Mouse (Mus musculus) E14TG2a.4 (cell line): ENCODE measurements around the gene Trappc6b.
"Not testable (repeated sequence)": the region's sequence is repeated elsewhere in the genome, so short reads cannot be mapped to it uniquely, and the experiment has no call there.

ENCODE experiments used
- H3K27me3 ChIP-seq: 2 replicates; pipeline ENCODE4 v1.6.1; 2014; ENCODE audit warnings: low read length, control low read depth; ENCODE audit not compliant: insufficient read depth
- H3K36me3 ChIP-seq: 2 replicates; pipeline ENCODE4 v1.6.1; 2014; ENCODE audit warnings: low read length, control low read depth; ENCODE audit not compliant: insufficient read depth
- H3K4me1 ChIP-seq: replicated peaks from 2 replicates; pipeline ENCODE4 v1.6.1; 2014; ENCODE audit warnings: low read depth, low read length, control low read depth
- H3K4me3 ChIP-seq: replicated peaks from 2 replicates; pipeline ENCODE4 v1.5.1; 2014; ENCODE audit warnings: mild to moderate bottlenecking, low read length
- H3K9me3 ChIP-seq: 2 replicates; pipeline ENCODE4 v1.6.1; 2014; ENCODE audit warnings: low read length, control low read depth
- CTCF ChIP-seq: conservative IDR thresholded peaks from 2 replicates; pipeline ENCODE4 v1.5.1; 2014; ENCODE audit warnings: low read length
- NANOG ChIP-seq: IDR thresholded peaks from 2 replicates; pipeline ENCODE4 v1.6.1; 2014; ENCODE audit warnings: borderline replicate concordance, low read length, mixed read lengths
- POU5F1 ChIP-seq: IDR thresholded peaks from 2 replicates; pipeline ENCODE4 v1.6.1; 2014; ENCODE audit warnings: low read length, borderline replicate concordance

Gene Trappc6b

DNA sequence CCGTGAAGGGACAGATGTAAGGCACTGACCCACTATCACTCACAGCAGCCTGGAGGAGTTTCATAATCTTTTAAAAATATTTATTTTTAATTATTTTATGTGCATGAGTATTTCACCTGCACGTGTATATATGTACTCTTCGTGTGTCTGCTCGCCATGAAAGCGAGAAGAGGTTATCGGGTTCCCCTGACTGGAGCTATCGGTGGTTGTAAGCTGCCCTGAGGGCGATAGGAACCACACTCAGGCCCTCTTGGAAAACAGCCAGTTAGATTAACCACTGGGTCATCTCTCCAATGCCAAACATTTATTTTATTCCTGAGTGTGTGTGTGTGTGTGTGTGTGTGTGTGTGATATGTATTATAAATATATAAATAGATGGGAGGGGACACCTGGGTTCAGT lies 3.6 kb upstream of the Trappc6b start:
- Histone ChIP-seq H3K9me3 (no peaks in the 10 kb centered on the region), H3K36me3 (peaks cover 19% of the 10 kb centered on the region), H3K4me1 (peaks cover 31% of the 10 kb centered on the region), H3K27me3 (no peaks in the 10 kb centered on the region), H3K4me3 (no peak overlapping the region)
- TF ChIP-seq POU5F1 (no peak), CTCF (no peak), NANOG (no peak)

GRCm38 (mm10) chr12:59060322-59060721 lies 950 bp downstream of the Trappc6b start:
- H3K27me3 ChIP-seq, result no peaks in the 10 kb centered on the region
- peaks cover 37% of the 10 kb centered on the region for H3K36me3 ChIP-seq
- peak overlapping the region; percentile 91 for H3K4me3 ChIP-seq
- TF ChIP-seq CTCF (no peak), POU5F1 (no peak), NANOG (no peak)
- H3K4me1 ChIP-seq, result peaks cover 38% of the 10 kb centered on the region
- no peaks in the 10 kb centered on the region for H3K9me3 ChIP-seq

DNA sequence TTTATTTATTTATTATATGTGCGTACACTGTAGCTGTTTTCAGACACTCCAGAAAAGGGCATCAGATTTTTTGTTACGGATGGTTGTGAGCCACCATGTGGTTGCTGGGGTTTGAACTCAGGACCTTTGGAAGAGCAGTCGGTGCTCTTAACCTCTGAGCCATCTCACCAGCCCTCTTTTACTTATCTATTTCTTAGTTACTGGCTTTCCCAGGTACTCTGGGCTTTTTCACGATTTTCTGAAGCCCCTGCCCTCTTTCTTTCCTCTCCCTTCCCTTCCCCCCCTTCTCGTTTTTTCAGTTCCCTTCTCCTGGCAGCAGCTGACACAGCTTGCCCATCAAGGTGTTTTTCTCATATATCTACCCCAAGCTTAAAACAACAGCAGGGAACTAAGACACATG lies 3.0 kb downstream of the Trappc6b start:
- not testable (repeated sequence) for H3K9me3 ChIP-seq, H3K4me3 ChIP-seq, H3K27me3 ChIP-seq
- Histone ChIP-seq H3K4me1 (peaks cover 43% of the 10 kb centered on the region), H3K36me3 (peaks cover 55% of the 10 kb centered on the region)

- Histone ChIP-seq H3K36me3 (peaks cover 70% of the 10 kb centered on the region), H3K4me1 (peaks cover 55% of the 10 kb centered on the region), H3K27me3 (no peaks in the 10 kb centered on the region), H3K4me3 (no peak overlapping the region), H3K9me3 (peaks cover 7% of the 10 kb centered on the region; the same call in 1 of the 2 replicates)
- TF ChIP-seq POU5F1 (no peak), NANOG (no peak), CTCF (no peak)
These were observed 5.0 kb downstream of the Trappc6b start for GRCm38 (mm10) chr12:59056222-59056621.

GRCm38 (mm10) chr12:59055196-59055850 lies 5.9 kb downstream of the Trappc6b start:
- no peak for TF ChIP-seq NANOG
- no peak for TF ChIP-seq POU5F1
- no peak for TF ChIP-seq CTCF
- Histone ChIP-seq H3K4me1 (peaks cover 51% of the 10 kb centered on the region), H3K36me3 (peaks cover 79% of the 10 kb centered on the region), H3K9me3 (peaks cover 7% of the 10 kb centered on the region; the same call in 1 of the 2 replicates), H3K4me3 (no peak overlapping the region), H3K27me3 (no peaks in the 10 kb centered on the region)

- no peak for TF ChIP-seq POU5F1
- no peak for TF ChIP-seq CTCF
- no peak for TF ChIP-seq NANOG
- peaks cover 7% of the 10 kb centered on the region; the same call in 1 of the 2 replicates for H3K9me3 ChIP-seq
- peaks cover 38% of the 10 kb centered on the region for H3K4me1 ChIP-seq
These were observed 7.3 kb downstream of the Trappc6b start for GRCm38 (mm10) chr12:59053976-59054375.

GRCm38 (mm10) chr12:59053166-59053565 lies 8.1 kb downstream of the Trappc6b start:
- TF ChIP-seq POU5F1, result no peak
- Histone ChIP-seq H3K36me3 (peaks cover 85% of the 10 kb centered on the region), H3K4me3 (no peak overlapping the region), H3K27me3 (no peaks in the 10 kb centered on the region), H3K9me3 (peaks cover 7% of the 10 kb centered on the region; the same call in 1 of the 2 replicates), H3K4me1 (peaks cover 34% of the 10 kb centered on the region)

More at GRCm38 (mm10) chr12:59053976-59054375, 7.3 kb downstream of the Trappc6b start:
- Histone ChIP-seq H3K27me3 (no peaks in the 10 kb centered on the region), H3K36me3 (peaks cover 84% of the 10 kb centered on the region), H3K4me3 (no peak overlapping the region)

DNA sequence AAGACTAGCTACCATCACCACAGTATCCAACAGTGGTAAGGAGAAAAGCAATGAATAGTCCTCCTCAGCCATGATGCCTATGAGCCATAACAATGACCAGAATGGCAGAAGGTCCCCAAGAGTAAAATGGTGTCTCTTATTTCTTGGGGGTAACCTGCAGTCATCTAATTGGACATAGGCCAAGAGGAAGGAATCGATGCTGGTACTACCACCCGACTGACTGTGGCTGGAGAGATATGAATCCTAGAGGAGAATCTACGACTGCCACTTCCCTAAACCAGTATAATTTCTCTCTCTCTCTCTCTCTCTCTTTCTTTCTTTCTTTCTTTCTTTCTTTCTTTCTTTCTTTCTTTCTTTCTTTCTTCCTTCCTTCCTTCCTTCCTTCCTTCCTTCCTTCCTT lies 8.8 kb downstream of the Trappc6b start:
- H3K9me3 ChIP-seq, result peaks cover 7% of the 10 kb centered on the region; the same call in 1 of the 2 replicates
- TF ChIP-seq POU5F1 (no peak), NANOG (no peak), CTCF (no peak)
- H3K4me3 ChIP-seq, result no peak overlapping the region
- H3K4me1 ChIP-seq, result peaks cover 34% of the 10 kb centered on the region
- no peaks in the 10 kb centered on the region for H3K27me3 ChIP-seq
- H3K36me3 ChIP-seq, result peaks cover 89% of the 10 kb centered on the region

- Histone ChIP-seq H3K27me3 (no peaks in the 10 kb centered on the region), H3K9me3 (no peaks in the 10 kb centered on the region), H3K36me3 (peaks cover 38% of the 10 kb centered on the region), H3K4me1 (peaks cover 11% of the 10 kb centered on the region), H3K4me3 (no peak overlapping the region)
- TF ChIP-seq NANOG (no peak), POU5F1 (no peak), CTCF (no peak)
These were observed 20.4 kb downstream of the Trappc6b start for GRCm38 (mm10) chr12:59040851-59041250.
